Mouse (Mus musculus): ENCODE results near the gene Cfap157.

DNA sequence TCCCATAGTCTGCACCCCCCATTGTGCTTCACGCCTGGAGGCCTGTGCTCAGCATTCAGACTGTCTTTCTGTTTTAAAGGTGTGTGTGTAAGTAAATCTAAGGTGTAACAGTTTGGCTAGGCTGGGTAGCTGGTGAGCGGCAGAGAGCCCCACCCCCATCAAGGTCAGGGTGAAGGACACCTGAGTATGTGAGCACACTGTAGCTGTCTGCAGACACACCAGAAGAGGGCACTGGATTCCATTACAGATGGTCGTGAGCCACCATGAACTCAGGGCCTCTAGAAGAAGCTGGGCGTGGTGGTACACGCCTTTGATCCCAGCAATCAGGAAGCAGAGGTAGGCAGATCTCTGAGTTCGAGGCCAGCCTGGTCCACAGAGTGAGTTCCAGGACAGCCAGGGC lies 2.5 kb downstream of the Cfap157 start:
- TF ChIP-seq POLR2A (IDR thresholded peaks at IDR 0.05; ENCODE audit: borderline replicate concordance, low read depth, low read length) = no peak
- TF ChIP-seq CTCF (IDR thresholded peaks at IDR 0.05; ENCODE audit: low read depth, low read length) = no peak

Data from bone marrow macrophage, adult 2 months (primary cell).